Mouse (Mus musculus) layer of hippocampus, postnatal 25 days (tissue): Measurements from ENCODE around the gene Spin1. TPM values are rescaled to one million over a fixed set of nuclear protein-coding genes. Genes with fewer than 3 reads are reported as not detected.
"Not testable (repeated sequence)": the region's sequence is repeated elsewhere in the genome, so short reads cannot be mapped to it uniquely, and the experiment has no call there.

Experiments
- DNase-seq, 2 experiments: peaks; one replicate each; pipeline ENCODE4 v3.0.0; 2022; ENCODE audit warnings: mixed read lengths in 2 of 2, low spot score in 1 of 2; ENCODE audit errors: extremely low spot score in 1 of 2
- total RNA-seq, 2 experiments: library from RNA; stranded (reverse); gene quantifications; 2 replicates each; pipeline ENCODE4 v1.2.3; 2021

Spin1 gene
- total RNA-seq: 100 to 1,000 TPM; 164 TPM

- peak; percentile 75 to 84 for DNase-seq
Observed at GRCm38 (mm10) chr13:51100233-51101015, at the start of gene Spin1. Gene Spin1 (plus strand): TSS chr13:51100880.

GRCm38 (mm10) chr13:51051016-51051415 is 49.7 kb upstream of the Spin1 start:
- DNase-seq: no peak

GRCm38 (mm10) chr13:51052408-51052807 is 48.3 kb upstream of the Spin1 start:
- no peak for DNase-seq

- DNase-seq: no peak
Observed at GRCm38 (mm10) chr13:51063024-51063423, 37.7 kb upstream of the Spin1 start.

GRCm38 (mm10) chr13:51063721-51064120 is 37.0 kb upstream of the Spin1 start:
- DNase-seq: no peak

- DNase-seq: no peak
Observed at GRCm38 (mm10) chr13:51064429-51064828, 36.3 kb upstream of the Spin1 start.

GRCm38 (mm10) chr13:51071063-51071680 is 29.5 kb upstream of the Spin1 start:
- no peak for DNase-seq

GRCm38 (mm10) chr13:51071763-51072276 is 28.9 kb upstream of the Spin1 start:
- DNase-seq: no peak

GRCm38 (mm10) chr13:51072917-51073843 is 27.5 kb upstream of the Spin1 start:
- DNase-seq: no peak

GRCm38 (mm10) chr13:51074081-51074680 is 26.5 kb upstream of the Spin1 start:
- no peak for DNase-seq

GRCm38 (mm10) chr13:51076191-51076590 is 24.5 kb upstream of the Spin1 start:
- not testable (repeated sequence) for DNase-seq

GRCm38 (mm10) chr13:51078586-51078985 is 22.1 kb upstream of the Spin1 start:
- not testable (repeated sequence) for DNase-seq

GRCm38 (mm10) chr13:51080801-51081200 is 19.9 kb upstream of the Spin1 start:
- DNase-seq: no peak

- no peak for DNase-seq
Observed at GRCm38 (mm10) chr13:51084241-51084640, 16.4 kb upstream of the Spin1 start.

- DNase-seq: no peak
Observed at GRCm38 (mm10) chr13:51085941-51086340, 14.7 kb upstream of the Spin1 start.

GRCm38 (mm10) chr13:51087253-51087652 is 13.4 kb upstream of the Spin1 start:
- DNase-seq: no peak

- no peak for DNase-seq
Observed at GRCm38 (mm10) chr13:51088207-51088606, 12.5 kb upstream of the Spin1 start.

- no peak for DNase-seq
Observed at GRCm38 (mm10) chr13:51089058-51089457, 11.6 kb upstream of the Spin1 start.

GRCm38 (mm10) chr13:51090105-51090661 is 10.5 kb upstream of the Spin1 start:
- no peak for DNase-seq

- no peak for DNase-seq
Observed at GRCm38 (mm10) chr13:51093430-51093829, 7.2 kb upstream of the Spin1 start.
